Comparison of ENCODE assay signal across 8 mouse cellular contexts in genomic region chr8:44998681-44999277, GRCm38 (mm10).
A peak's percentile ranks its signal among the peaks of the same experiment; 100 is the strongest.
DNase-seq lines count a peak whose midpoint lies in the region; ATAC-seq and TF ChIP-seq lines count a peak whose summit lies in the region.

No protein-coding gene starts in this region.

- H3K4me1 ChIP-seq in liver, postnatal 0 days (ENCODE audit: insufficient read depth): peaks cover 4% of the 10 kb centered on the region; the same call in 1 of the 2 replicates
- peaks cover 19% of the 10 kb centered on the region; the same call in 1 of the 2 replicates for H3K4me1 ChIP-seq in liver, embryonic 12.5 days
- H3K4me1 ChIP-seq in forebrain, embryonic 15.5 days: peaks cover 34% of the 10 kb centered on the region
- H3K4me1 ChIP-seq in lung, embryonic 14.5 days (ENCODE audit: insufficient read depth): peaks cover 9% of the 10 kb centered on the region

- no peak for TF ChIP-seq EP300 in liver, postnatal 0 days (IDR thresholded peaks at IDR 0.05; ENCODE audit: low read depth)

- WGBS in liver, postnatal 0 days (ENCODE audit: insufficient replicate concordance): 53% methylated on average over 11 of the region's 11 CpGs
- WGBS in liver, embryonic 12.5 days (ENCODE audit: insufficient replicate concordance): 57% methylated on average over 11 of the region's 11 CpGs
- 2% methylated on average over 11 of the region's 11 CpGs for WGBS in forebrain, embryonic 15.5 days
- WGBS in lung, embryonic 14.5 days: 22% methylated on average over 11 of the region's 11 CpGs

- TF ChIP-seq CTCF in liver, postnatal 0 days (IDR thresholded peaks at IDR 0.05; ENCODE audit: low read depth): peak; percentile 10; the same call in 1 of the 2 replicates
- TF ChIP-seq CTCF in lung, embryonic 14.5 days (IDR thresholded peaks at IDR 0.05; ENCODE audit: low read depth): peak; percentile 49

- no peaks in the 10 kb centered on the region for H3K9me3 ChIP-seq in liver, postnatal 0 days (ENCODE audit: low read length)
- H3K9me3 ChIP-seq in liver, embryonic 12.5 days (replicated peaks): no peaks in the 10 kb centered on the region
- no peaks in the 10 kb centered on the region for H3K9me3 ChIP-seq in forebrain, embryonic 15.5 days
- H3K9me3 ChIP-seq in lung, embryonic 14.5 days (ENCODE audit: low read depth, low read length): no peaks in the 10 kb centered on the region

- DNase-seq in liver, postnatal 0 days: no peak
- peak; percentile 49 for DNase-seq in heart, postnatal 25 days (ENCODE audit: low spot score)
- DNase-seq in kidney, postnatal 4 days: peak; percentile 77 to 84
- DNase-seq in lung, embryonic 14.5 days: peak; percentile 97
- DNase-seq in retina, postnatal 1 day: peak; percentile 95
- no peak for DNase-seq in c-Kit-positive CD71-positive TER-119-positive erythroid progenitor cells, embryonic 14.5 days (ENCODE audit: low spot score)

- intact Hi-C loops in heart, postnatal 25 days (cut with DNase I): no loop called here

- no peak overlapping the region for H3K27ac ChIP-seq in liver, postnatal 0 days (ENCODE audit: low read depth)
- no peak overlapping the region for H3K27ac ChIP-seq in liver, embryonic 12.5 days
- peak overlapping the region; percentile 66 for H3K27ac ChIP-seq in forebrain, embryonic 15.5 days (replicated peaks)
- peak overlapping the region; percentile 78 for H3K27ac ChIP-seq in lung, embryonic 14.5 days (ENCODE audit: low read depth)

- ATAC-seq in liver, postnatal 0 days: no peak
- ATAC-seq in liver, embryonic 12.5 days: no peak
- ATAC-seq in forebrain, embryonic 15.5 days (replicated peaks): peak; percentile 92
- peak; percentile 95 for ATAC-seq in lung, embryonic 14.5 days (ENCODE audit: insufficient read depth)

- no peaks in the 10 kb centered on the region for H3K36me3 ChIP-seq in liver, postnatal 0 days (replicated peaks; ENCODE audit: insufficient read depth, low read length)
- no peaks in the 10 kb centered on the region for H3K36me3 ChIP-seq in liver, embryonic 12.5 days
- no peaks in the 10 kb centered on the region for H3K36me3 ChIP-seq in forebrain, embryonic 15.5 days
- no peaks in the 10 kb centered on the region for H3K36me3 ChIP-seq in lung, embryonic 14.5 days (ENCODE audit: insufficient read depth)

- H3K4me3 ChIP-seq in liver, postnatal 0 days (ENCODE audit: low read depth, low read length): no peak overlapping the region
- H3K4me3 ChIP-seq in liver, embryonic 12.5 days: no peak overlapping the region
- H3K4me3 ChIP-seq in forebrain, embryonic 15.5 days: peak overlapping the region; percentile 17
- no peak overlapping the region for H3K4me3 ChIP-seq in lung, embryonic 14.5 days (ENCODE audit: low read depth, low read length)

- H3K9ac ChIP-seq in liver, postnatal 0 days (replicated peaks): no peak overlapping the region
- no peak overlapping the region for H3K9ac ChIP-seq in liver, embryonic 12.5 days
- H3K9ac ChIP-seq in forebrain, embryonic 15.5 days (replicated peaks): 0 out of 2 replicates have a peak overlapping the region, but pooled peaks have one; percentile 15
- no peak overlapping the region for H3K9ac ChIP-seq in lung, embryonic 14.5 days

- no peaks in the 10 kb centered on the region for H3K27me3 ChIP-seq in liver, postnatal 0 days (ENCODE audit: insufficient read depth, low read length)
- H3K27me3 ChIP-seq in liver, embryonic 12.5 days (replicated peaks): peaks cover 32% of the 10 kb centered on the region
- H3K27me3 ChIP-seq in forebrain, embryonic 15.5 days: no peaks in the 10 kb centered on the region
- no peaks in the 10 kb centered on the region for H3K27me3 ChIP-seq in lung, embryonic 14.5 days (ENCODE audit: insufficient read depth, low read length)

- H3K4me2 ChIP-seq in liver, postnatal 0 days (ENCODE audit: low read depth, low read length): no peak overlapping the region
- H3K4me2 ChIP-seq in liver, embryonic 12.5 days: no peak overlapping the region
- H3K4me2 ChIP-seq in forebrain, embryonic 15.5 days (replicated peaks): peak overlapping the region; percentile 42
- H3K4me2 ChIP-seq in lung, embryonic 14.5 days: peak overlapping the region; percentile 42

Comparison
In these comparisons a context has a peak if more than half of its experiments do, and no peak if none do; other contexts are left out.
1. ATAC-seq: peak in forebrain, embryonic 15.5 days (single experiment) and lung, embryonic 14.5 days (single experiment); none in liver, postnatal 0 days (single experiment) and liver, embryonic 12.5 days (single experiment).
2. DNase-seq: peak in heart, postnatal 25 days (single experiment), kidney, postnatal 4 days (2 of 2), lung, embryonic 14.5 days (single experiment) and retina, postnatal 1 day (single experiment); none in liver, postnatal 0 days (single experiment) and c-Kit-positive CD71-positive TER-119-positive erythroid progenitor cells, embryonic 14.5 days (single experiment).
3. H3K27ac ChIP-seq: peak in forebrain, embryonic 15.5 days (single experiment) and lung, embryonic 14.5 days (single experiment); none in liver, postnatal 0 days (single experiment) and liver, embryonic 12.5 days (single experiment).
4. H3K4me2 ChIP-seq: peak in forebrain, embryonic 15.5 days (single experiment) and lung, embryonic 14.5 days (single experiment); none in liver, postnatal 0 days (single experiment) and liver, embryonic 12.5 days (single experiment).